Mouse (Mus musculus): ENCODE measurements at regions not wholly inside any gene's neighbourhood (a gene's known extent, or its start where the extent isn't known, plus 50 kb on each side); places are given as distances from the start of the nearest gene placed in this dataset.
A peak's percentile ranks its signal among the peaks of the same experiment; 100 is the strongest.
"Not testable (repeated sequence)": the region's sequence is repeated elsewhere in the genome, so short reads cannot be mapped to it uniquely, and the experiment has no call there.

GRCm38 (mm10) chr3:7079073-7079472, 458.8 kb upstream of the 1700008P02Rik start:
- DNase-seq = no peak

- no peak for DNase-seq
Observed at GRCm38 (mm10) chr3:7076850-7077249, 456.6 kb upstream of the 1700008P02Rik start.

GRCm38 (mm10) chr3:7074488-7074887, 454.2 kb upstream of the 1700008P02Rik start:
- no peak for DNase-seq

GRCm38 (mm10) chr3:7041372-7042057, 421.3 kb upstream of the 1700008P02Rik start:
- no peak for DNase-seq

GRCm38 (mm10) chr3:7035833-7036232, 415.6 kb upstream of the 1700008P02Rik start:
- DNase-seq = no peak

- DNase-seq = peak; percentile 76 to 85
Observed at GRCm38 (mm10) chr3:7027845-7028244, 407.6 kb upstream of the 1700008P02Rik start.

GRCm38 (mm10) chr3:7014345-7014973, 394.2 kb upstream of the 1700008P02Rik start:
- no peak for DNase-seq

- DNase-seq = no peak
Observed at GRCm38 (mm10) chr3:7013516-7013915, 393.3 kb upstream of the 1700008P02Rik start.

- peak; percentile 18 to 48 for DNase-seq
Observed at GRCm38 (mm10) chr3:7010294-7011087, 390.2 kb upstream of the 1700008P02Rik start.

- DNase-seq = no peak
Observed at GRCm38 (mm10) chr3:7008671-7009217, 388.5 kb upstream of the 1700008P02Rik start.

GRCm38 (mm10) chr3:7007811-7008359, 387.6 kb upstream of the 1700008P02Rik start:
- DNase-seq = peak; percentile 13

- not testable (repeated sequence) for DNase-seq
Observed at GRCm38 (mm10) chr3:6991735-6992134, 371.5 kb upstream of the 1700008P02Rik start.

- no peak for DNase-seq
Observed at GRCm38 (mm10) chr3:6984918-6985317, 364.7 kb upstream of the 1700008P02Rik start.

GRCm38 (mm10) chr3:6957681-6958080, 337.4 kb upstream of the 1700008P02Rik start:
- no peak for DNase-seq

- no peak for DNase-seq
Observed at GRCm38 (mm10) chr3:6932535-6933103, 312.4 kb upstream of the 1700008P02Rik start.

- DNase-seq = no peak
Observed at GRCm38 (mm10) chr3:6926737-6927136, 306.5 kb upstream of the 1700008P02Rik start.

GRCm38 (mm10) chr3:6922647-6923046, 302.4 kb upstream of the 1700008P02Rik start:
- not testable (repeated sequence) for DNase-seq

- DNase-seq = no peak
Observed at GRCm38 (mm10) chr3:6920253-6920652, 300.0 kb upstream of the 1700008P02Rik start.

GRCm38 (mm10) chr3:6887936-6888335, 267.7 kb upstream of the 1700008P02Rik start:
- no peak for DNase-seq

GRCm38 (mm10) chr3:6887053-6887700, 266.9 kb upstream of the 1700008P02Rik start:
- no peak for DNase-seq

- DNase-seq = no peak
Observed at GRCm38 (mm10) chr3:6886200-6887052, 266.2 kb upstream of the 1700008P02Rik start.
